Comparison of ENCODE assay signal across 8 mouse cellular contexts in genomic region chr15:89128382-89129350, GRCm38 (mm10). TPM values are rescaled to one million over a fixed set of nuclear protein-coding genes. Genes with fewer than 3 reads are reported as not detected.
DNase-seq lines count a peak whose midpoint lies in the region; ATAC-seq lines count a peak whose summit lies in the region.

Gene Hdac10 (minus strand): TSS chr15:89128700.

- peak; percentile 86 to 97 for DNase-seq in adrenal gland, adult (ENCODE audit: inconsistent age in 2 of 2, low spot score in 1 of 2)
- DNase-seq in embryo, embryonic 10 days (ENCODE audit: low spot score), result peak; percentile 94
- DNase-seq in gastrocnemius, postnatal 10 days, result peak; percentile 79
- DNase-seq in induced T-regulatory cell, adult 2 months (ENCODE audit: low read depth), result peak; percentile 90
- peak; percentile 74 to 86 for DNase-seq in left cerebral cortex, adult 8-10 months (ENCODE audit: low spot score in 2 of 2)
- peak; percentile 84 for DNase-seq in right cerebral cortex, adult 18-20 months
- peak; percentile 77 for DNase-seq in urinary bladder, postnatal 25 days (ENCODE audit: low spot score)

- ATAC-seq in megakaryocyte, adult 5-6 weeks (ENCODE audit: poor library complexity, severe bottlenecking), result peak; percentile 73

RNA-seq across cellular contexts. Expression of gene Hdac10, which starts in this region (rescaled TPM):
- 10 to 100 TPM in 1 of 2 experiments, 1 to 10 TPM in 1; 7.6 to 10.6 TPM for total RNA-seq in gastrocnemius, postnatal 10 days (2021)
- total RNA-seq in left cerebral cortex, adult 8-10 months (2022), result 10 to 100 TPM; 12.5 to 17.1 (median 14.2) TPM
- 5.3 and 7.8 TPM in 2 replicates for total RNA-seq in megakaryocyte, adult 5-6 weeks (2015)
- 11.0 and 12.8 TPM in 2 replicates for total RNA-seq in megakaryocyte, adult 5-6 weeks (2017)

Comparison
In these comparisons a context has a peak if more than half of its experiments do, and no peak if none do; other contexts are left out.
1. Peak in every context shown above with its lines: DNase-seq and ATAC-seq.